Mouse (Mus musculus) activated CD4-positive, CD25-positive, alpha-beta regulatory T cell (primary cell): ENCODE measurements around the gene Mpst. TPM values are rescaled to one million over a fixed set of nuclear protein-coding genes. Genes with fewer than 3 reads are reported as not detected.

Source experiments
- polyA plus RNA-seq, 2 experiments: library from polyadenylated mRNA; unstranded; fragments of 100-300 nt; shearing (Covaris generic); gene quantifications; one replicate each; pipeline ENCODE4 v1.2.1; 2017

Gene Mpst
- polyA plus RNA-seq: 10 to 100 TPM; 11.4 to 12.2 TPM

GRCm38 (mm10) chr15:78406293-78406934, at the start of gene Mpst:
Gene Mpst, plus strand, starts transcription at chr15:78406416.

GRCm38 (mm10) chr15:78395478-78395962, 10.7 kb upstream of the Mpst start, which contains the start of gene Tex33:
Gene Tex33, minus strand, starts transcription at chr15:78395912.

GRCm38 (mm10) chr15:78405517-78406211, 552 bp upstream of the Mpst start, which contains the start of gene Tst:
Gene Tst, minus strand, starts transcription at chr15:78405907.

GRCm38 (mm10) chr15:78428391-78429138, 22.3 kb downstream of the Mpst start, which contains the start of gene Kctd17:
Gene Kctd17, plus strand, starts transcription at chr15:78428564.

Other genes starting within 250 kb of the Mpst start
- 10 to 100 TPM; 58.1 to 62.2 TPM for gene Ift27, start 232.3 kb upstream of the Mpst start, polyA plus RNA-seq
- not detected for gene Pvalb, start 200.0 kb upstream of the Mpst start, polyA plus RNA-seq
- gene Ncf4, start 161.6 kb upstream of the Mpst start, polyA plus RNA-seq: 100 to 1,000 TPM; 173 to 293 TPM
- gene Csf2rb2, start 100.7 kb upstream of the Mpst start, polyA plus RNA-seq: under 1 TPM in 1 of 2 experiments, not detected in 1; 0.11 TPM
- under 1 TPM; 0.37 to 0.47 TPM for gene Csf2rb, start 80.7 kb upstream of the Mpst start, polyA plus RNA-seq
- not detected for gene Tex33, start 10.5 kb upstream of the Mpst start, polyA plus RNA-seq
- 1 to 10 TPM in 1 of 2 experiments, under 1 TPM in 1; 0.81 to 1.5 TPM for gene Tst, start 509 bp upstream of the Mpst start, polyA plus RNA-seq
- gene Kctd17, start 22.1 kb downstream of the Mpst start, polyA plus RNA-seq: 10 to 100 TPM; 22.1 to 45.0 TPM
- gene Tmprss6, start 62.2 kb downstream of the Mpst start, polyA plus RNA-seq: under 1 TPM in 1 of 2 experiments, not detected in 1; 0.24 TPM
- gene Il2rb, start 88.9 kb downstream of the Mpst start, polyA plus RNA-seq: 1,000 to 10,000 TPM in 1 of 2 experiments, 100 to 1,000 TPM in 1; 748 to 1,240 TPM
- 10 to 100 TPM in 1 of 2 experiments, 1 to 10 TPM in 1; 1.6 to 20.3 TPM for gene C1qtnf6, start 125.0 kb downstream of the Mpst start, polyA plus RNA-seq
- gene Sstr3, start 138.3 kb downstream of the Mpst start, polyA plus RNA-seq: under 1 TPM; 0.38 to 0.58 TPM
- 1,000 to 10,000 TPM; 2,743 to 3,239 TPM for gene Rac2, start 166.4 kb downstream of the Mpst start, polyA plus RNA-seq
- gene Cyth4, start 190.6 kb downstream of the Mpst start, polyA plus RNA-seq: 100 to 1,000 TPM; 175 to 342 TPM